Mouse (Mus musculus): Measurements from ENCODE around the gene Olig2.

Olig2 gene

DNA sequence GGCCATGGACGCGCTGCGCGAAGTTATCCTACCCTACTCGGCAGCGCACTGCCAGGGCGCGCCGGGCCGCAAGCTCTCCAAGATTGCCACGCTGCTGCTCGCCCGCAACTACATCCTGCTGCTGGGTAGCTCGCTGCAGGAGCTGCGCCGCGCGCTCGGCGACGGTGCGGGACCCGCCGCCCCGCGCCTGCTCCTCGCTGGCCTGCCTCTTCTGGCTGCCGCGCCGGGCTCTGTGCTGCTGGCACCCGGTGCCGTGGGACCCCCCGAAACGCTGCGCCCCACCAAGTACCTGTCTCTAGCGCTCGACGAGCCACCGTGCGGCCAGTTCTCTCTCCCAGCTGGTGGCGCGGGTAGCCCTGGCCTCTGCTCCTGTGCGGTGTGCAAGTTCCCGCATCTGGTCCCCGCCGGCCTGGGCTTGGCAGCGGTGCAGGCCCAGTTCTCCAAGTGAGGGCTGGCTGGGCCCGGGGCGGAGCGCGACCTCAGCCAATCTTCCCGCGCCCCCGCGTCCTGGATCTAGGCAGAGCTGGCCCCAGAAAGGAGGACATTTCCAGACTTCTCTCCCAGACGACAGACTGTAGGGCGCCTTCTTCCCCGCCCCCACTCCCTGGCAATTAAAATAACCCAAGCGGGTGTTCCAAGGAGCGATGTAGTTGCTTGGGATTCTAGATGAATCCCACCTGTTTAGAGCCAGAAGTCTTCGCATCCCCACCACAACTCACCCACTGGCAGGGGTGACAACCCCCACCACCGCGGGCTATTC, 45.1 kb downstream of the Olig2 start:
- peak; percentile 15 for DNase-seq (ENCODE audit: low read depth, low spot score)

DNA sequence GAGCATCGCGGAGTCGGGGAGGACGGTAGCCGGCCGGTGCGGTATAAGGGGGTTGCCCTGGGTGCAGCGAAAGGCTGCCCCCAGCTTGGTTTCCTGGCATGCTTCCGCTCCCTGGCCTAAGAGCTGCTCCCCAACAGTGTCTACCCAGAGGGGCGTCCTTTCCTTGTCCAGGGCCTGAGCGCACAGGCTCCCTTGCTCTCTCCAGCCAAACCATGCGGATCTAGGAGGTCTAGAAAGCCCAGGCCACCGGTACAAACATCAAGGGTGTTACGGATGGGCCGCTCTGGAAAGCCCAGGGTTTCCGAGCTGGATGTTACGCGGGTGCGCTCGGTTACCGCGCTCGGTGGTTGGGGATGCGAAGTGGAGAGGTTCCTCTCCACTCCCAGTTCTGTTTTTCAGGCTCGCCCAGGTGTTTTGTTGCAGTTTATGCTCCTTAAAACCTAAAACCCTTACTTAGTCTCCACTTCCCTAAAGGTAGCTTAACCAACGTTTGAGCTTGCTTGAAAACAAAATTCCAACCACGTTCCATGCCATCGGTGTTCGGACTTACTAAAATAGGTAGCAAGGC, 45.8 kb downstream of the Olig2 start:
- DNase-seq (ENCODE audit: low read depth, low spot score) = peak; percentile 17

DNA sequence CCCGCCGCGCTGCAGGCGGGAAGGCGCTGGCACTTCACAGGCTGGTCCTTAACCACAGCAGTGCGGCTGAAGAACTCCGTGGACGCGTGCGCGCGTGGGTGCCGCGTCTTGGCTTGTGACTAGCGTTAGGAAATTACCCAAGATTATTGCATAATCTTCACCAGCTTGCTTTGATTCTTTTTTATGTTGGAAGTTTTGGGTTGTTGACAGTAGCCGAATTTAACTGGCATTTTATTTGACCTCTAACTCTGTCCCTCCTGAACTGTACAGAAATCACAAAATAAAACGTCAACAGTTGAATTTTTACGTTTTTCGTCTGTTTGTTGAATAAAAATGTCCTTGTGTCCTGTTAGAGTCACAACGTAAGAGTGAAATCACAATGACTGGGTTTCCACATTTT, 46.4 kb downstream of the Olig2 start:
- DNase-seq (ENCODE audit: low read depth, low spot score) = peak; percentile 5

All from ES-CJ7 (cell line).